In the genomic region with DNA sequence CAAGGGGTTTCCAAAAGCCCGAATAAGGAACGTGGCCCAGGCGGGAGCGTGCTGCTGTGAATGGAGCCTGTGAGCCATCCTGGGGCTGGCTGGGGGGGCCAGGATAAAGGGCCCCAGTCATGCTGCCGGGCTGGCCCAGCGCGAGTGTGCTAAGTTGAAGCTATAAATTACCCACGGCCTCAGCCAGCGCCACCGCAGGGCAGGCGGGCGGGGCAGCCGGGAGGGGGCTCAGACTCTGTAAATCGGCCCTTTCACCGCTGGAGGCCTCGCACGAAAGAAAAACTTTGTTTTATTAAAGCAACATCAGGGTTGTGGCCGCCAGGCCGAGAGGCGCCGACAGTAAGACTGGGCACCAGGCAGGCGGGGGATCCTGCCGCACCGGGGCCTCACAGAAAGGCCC, we compare ENCODE assay signal across 9 mouse cellular contexts. TPM values are rescaled to one million over a fixed set of nuclear protein-coding genes. Genes with fewer than 3 reads are reported as not detected.
DNase-seq lines count a peak whose midpoint lies in the region; ATAC-seq lines count a peak whose summit lies in the region.
"Had no signal": no experiment of that assay in that cellular context is flagged by ENCODE, and none has a peak within 500 bp of the region (broad histone marks: within the 10 kb centered on the region; RNA-seq: fewer than 3 reads in every experiment).

No protein-coding gene starts in this region.

- no peaks in the 10 kb centered on the region for H3K9me3 ChIP-seq in forebrain, embryonic 11.5 days (ENCODE audit: control insufficient read depth, low read length)
- no peaks in the 10 kb centered on the region for H3K9me3 ChIP-seq in limb, embryonic 10.5 days (replicated peaks)
- no peaks in the 10 kb centered on the region for H3K9me3 ChIP-seq in neural tube, embryonic 12.5 days

- peaks cover 40% of the 10 kb centered on the region for H3K27me3 ChIP-seq in forebrain, embryonic 11.5 days (ENCODE audit: control insufficient read depth, insufficient read depth, low read length)
- H3K27me3 ChIP-seq in limb, embryonic 10.5 days (ENCODE audit: low read depth, poor library complexity, severe bottlenecking) = peaks cover 66% of the 10 kb centered on the region
- peaks cover 42% of the 10 kb centered on the region for H3K27me3 ChIP-seq in neural tube, embryonic 12.5 days (replicated peaks)
- H3K27me3 ChIP-seq: Patski had no signal

- H3K27ac ChIP-seq in forebrain, embryonic 11.5 days (ENCODE audit: low read depth, low read length) = peak overlapping the region; percentile 78
- H3K27ac ChIP-seq in limb, embryonic 10.5 days = peak overlapping the region; percentile 89
- H3K27ac ChIP-seq in neural tube, embryonic 12.5 days = peak overlapping the region; percentile 60; the same call in 1 of the 2 replicates

- no peak overlapping the region for H3K4me3 ChIP-seq in forebrain, embryonic 11.5 days (ENCODE audit: low read depth, low read length)
- peak overlapping the region; percentile 27 for H3K4me3 ChIP-seq in limb, embryonic 10.5 days
- H3K4me3 ChIP-seq in neural tube, embryonic 12.5 days = no peak overlapping the region

- WGBS in forebrain, embryonic 11.5 days = 1% methylated on average over 24 of the region's 24 CpGs
- 1% methylated on average over 24 of the region's 24 CpGs for WGBS in limb, embryonic 10.5 days
- WGBS in neural tube, embryonic 12.5 days = under 1% methylated on average over 24 of the region's 24 CpGs

- H3K4me1 ChIP-seq in forebrain, embryonic 11.5 days (replicated peaks; ENCODE audit: control insufficient read depth, insufficient read depth, low read length) = peaks cover 73% of the 10 kb centered on the region
- H3K4me1 ChIP-seq in limb, embryonic 10.5 days = peaks cover 83% of the 10 kb centered on the region
- H3K4me1 ChIP-seq in neural tube, embryonic 12.5 days = peaks cover 88% of the 10 kb centered on the region

- H3K36me3 ChIP-seq in forebrain, embryonic 11.5 days (ENCODE audit: control insufficient read depth, insufficient read depth, low read length) = no peaks in the 10 kb centered on the region
- no peaks in the 10 kb centered on the region for H3K36me3 ChIP-seq in limb, embryonic 10.5 days
- no peaks in the 10 kb centered on the region for H3K36me3 ChIP-seq in neural tube, embryonic 12.5 days

- intact Hi-C loops in gastrocnemius, postnatal 36 days (cut with DNase I) = no loop called here

- H3K9ac ChIP-seq in forebrain, embryonic 11.5 days (ENCODE audit: low read length) = peak overlapping the region; percentile 51
- H3K9ac ChIP-seq in neural tube, embryonic 12.5 days = 0 out of 2 replicates have a peak overlapping the region, but pooled peaks have one; percentile 14

- DNase-seq in kidney, postnatal 14 days = peak; percentile 59
- no peak for DNase-seq in kidney, adult 8-10 months
- peak; percentile 76 for DNase-seq in forebrain, embryonic 11.5 days (ENCODE audit: low spot score)
- peak; percentile 84 for DNase-seq in limb, embryonic 10.5 days (ENCODE audit: low spot score)
- no peak for DNase-seq in right cerebral cortex, postnatal 14 days
- no peak for DNase-seq in gastrocnemius, postnatal 36 days

- ATAC-seq in forebrain, embryonic 11.5 days (replicated peaks; ENCODE audit: low FRiP score) = no peak
- 0 out of 2 replicates have a peak, but pooled peaks have one; percentile 8 for ATAC-seq in neural tube, embryonic 12.5 days (ENCODE audit: low FRiP score, low read depth)
- no peak for ATAC-seq in erythroid progenitor cell, adult 5-6 weeks (replicated peaks; ENCODE audit: low FRiP score, poor library complexity, severe bottlenecking)
- ATAC-seq: Patski had no signal

- H3K4me2 ChIP-seq in forebrain, embryonic 11.5 days (ENCODE audit: low read depth, low read length, severe bottlenecking) = peak overlapping the region; percentile 36
- H3K4me2 ChIP-seq in neural tube, embryonic 12.5 days (replicated peaks) = peak overlapping the region; percentile 45

RNA-seq across cellular contexts. Expression of gene Fgfr3, which starts 29.1 kb away (rescaled TPM):
- 100 and 105 TPM in 2 replicates for polyA plus RNA-seq in forebrain, embryonic 11.5 days (2014; fragmentation: Nextera tagmentation; extraction: Ambion mirVana)
- polyA plus RNA-seq in limb, embryonic 10.5 days (2016; fragmentation: Nextera tagmentation; extraction: Ambion mirVana) = 4.9 and 10.5 TPM in 2 replicates
- polyA plus RNA-seq in neural tube, embryonic 12.5 days (2016; fragmentation: Nextera tagmentation; extraction: Ambion mirVana) = 58.5 and 62.5 TPM in 2 replicates
- total RNA-seq in erythroid progenitor cell, adult 5-6 weeks (2015; ENCODE audit: low replicate concordance) = not detected in 2 replicates
- total RNA-seq in erythroid progenitor cell, adult 5-6 weeks (2017; ENCODE audit: low replicate concordance) = not detected in 2 replicates
- total RNA-seq in gastrocnemius, postnatal 36 days (2021) = 1 to 10 TPM; 3.1 to 5.0 TPM

RNA-seq across cellular contexts. Expression of gene Tmem129, which starts 34.2 kb away (rescaled TPM):
- polyA plus RNA-seq in forebrain, embryonic 11.5 days (2014; fragmentation: Nextera tagmentation; extraction: Ambion mirVana) = 39.3 and 41.8 TPM in 2 replicates
- 40.5 and 47.2 TPM in 2 replicates for polyA plus RNA-seq in limb, embryonic 10.5 days (2016; fragmentation: Nextera tagmentation; extraction: Ambion mirVana)
- polyA plus RNA-seq in neural tube, embryonic 12.5 days (2016; fragmentation: Nextera tagmentation; extraction: Ambion mirVana) = 30.3 and 31.5 TPM in 2 replicates
- total RNA-seq in erythroid progenitor cell, adult 5-6 weeks (2015; ENCODE audit: low replicate concordance) = 44.4 and 49.4 TPM in 2 replicates
- 28.2 and 37.7 TPM in 2 replicates for total RNA-seq in erythroid progenitor cell, adult 5-6 weeks (2017; ENCODE audit: low replicate concordance)
- 1 to 10 TPM; 6.1 to 9.7 TPM for total RNA-seq in gastrocnemius, postnatal 36 days (2021)

RNA-seq across cellular contexts. Expression of gene Tacc3, which starts 34.5 kb away (rescaled TPM):
- 331 and 332 TPM in 2 replicates for polyA plus RNA-seq in forebrain, embryonic 11.5 days (2014; fragmentation: Nextera tagmentation; extraction: Ambion mirVana)
- polyA plus RNA-seq in limb, embryonic 10.5 days (2016; fragmentation: Nextera tagmentation; extraction: Ambion mirVana) = 323 and 325 TPM in 2 replicates
- polyA plus RNA-seq in neural tube, embryonic 12.5 days (2016; fragmentation: Nextera tagmentation; extraction: Ambion mirVana) = 150 and 160 TPM in 2 replicates
- 544 and 682 TPM in 2 replicates for total RNA-seq in erythroid progenitor cell, adult 5-6 weeks (2015; ENCODE audit: low replicate concordance)
- 404 and 639 TPM in 2 replicates for total RNA-seq in erythroid progenitor cell, adult 5-6 weeks (2017; ENCODE audit: low replicate concordance)
- total RNA-seq in gastrocnemius, postnatal 36 days (2021) = 1 to 10 TPM; 1.6 to 3.1 TPM

RNA-seq across cellular contexts. Expression of gene Slbp, which starts 40.0 kb away (rescaled TPM):
- polyA plus RNA-seq in forebrain, embryonic 11.5 days (2014; fragmentation: Nextera tagmentation; extraction: Ambion mirVana) = 295 and 321 TPM in 2 replicates
- 340 and 345 TPM in 2 replicates for polyA plus RNA-seq in limb, embryonic 10.5 days (2016; fragmentation: Nextera tagmentation; extraction: Ambion mirVana)
- polyA plus RNA-seq in neural tube, embryonic 12.5 days (2016; fragmentation: Nextera tagmentation; extraction: Ambion mirVana) = 183 and 184 TPM in 2 replicates
- total RNA-seq in erythroid progenitor cell, adult 5-6 weeks (2015; ENCODE audit: low replicate concordance) = 377 and 483 TPM in 2 replicates
- 503 and 597 TPM in 2 replicates for total RNA-seq in erythroid progenitor cell, adult 5-6 weeks (2017; ENCODE audit: low replicate concordance)
- total RNA-seq in gastrocnemius, postnatal 36 days (2021) = 1 to 10 TPM; 7.4 to 7.6 TPM

Comparison
In these comparisons a context has a peak if more than half of its experiments do, and no peak if none do; other contexts are left out.
1. DNase-seq: peak in kidney, postnatal 14 days (single experiment), forebrain, embryonic 11.5 days (single experiment) and limb, embryonic 10.5 days (single experiment); none in kidney, adult 8-10 months (0 of 2), right cerebral cortex, postnatal 14 days (single experiment) and gastrocnemius, postnatal 36 days (0 of 2).
2. Peak in every context shown above with its lines, with median percentiles within 50 percentile points of each other: H3K27ac ChIP-seq.